Mouse (Mus musculus): ENCODE data around the gene Litaf.

DNA sequence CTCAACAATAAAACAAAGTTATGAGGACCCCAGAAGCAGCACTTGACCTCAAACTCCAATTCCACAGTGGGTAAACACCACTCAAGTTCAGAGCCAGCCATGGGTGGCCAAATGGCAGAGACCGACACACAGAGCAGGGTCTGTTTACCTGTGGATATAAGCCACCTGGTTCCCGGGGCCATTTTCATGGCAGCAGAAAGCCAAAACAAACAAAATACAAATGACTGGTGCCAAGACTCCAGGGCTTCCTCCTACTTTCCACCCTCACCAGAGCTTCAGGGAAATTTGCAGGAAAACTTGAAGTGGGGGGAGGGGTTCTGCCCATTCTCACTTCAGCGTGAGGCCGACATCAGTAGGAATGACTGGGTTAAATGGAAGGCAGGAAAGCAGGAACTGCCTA is 75.2 kb downstream of the Litaf start:
- TF ChIP-seq POLR2A (IDR thresholded peaks at IDR 0.05; ENCODE audit: insufficient read depth, low read length) (no peak), EP300 (IDR thresholded peaks at IDR 0.05; ENCODE audit: insufficient read depth, low read depth, low read length) (no peak)
